Mouse (Mus musculus): ENCODE measurements around the gene Olfr1454.

The Olfr1454 gene

DNA sequence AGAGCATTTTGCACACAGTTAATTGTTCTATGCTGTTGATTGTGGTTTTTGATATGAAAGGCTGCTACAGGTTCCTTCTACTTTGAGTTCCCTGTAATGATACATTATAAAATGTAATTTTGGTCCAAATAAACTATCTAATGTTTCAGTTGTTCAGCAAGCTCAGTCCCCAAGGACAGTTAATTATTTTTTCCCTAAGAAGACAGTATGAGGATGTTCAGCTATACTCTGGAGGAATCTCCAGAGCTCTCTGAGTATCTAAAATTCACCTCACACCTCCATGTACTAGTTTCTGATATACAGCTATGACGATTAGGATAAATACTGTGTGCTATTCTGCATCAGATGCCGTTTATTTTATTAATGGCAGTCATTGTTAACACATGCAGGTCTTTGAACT, at the start of gene Olfr1454:
Gene Olfr1454 (plus strand): TSS at position 301 of the 400 bp plus-strand sequence.
- DNase-seq (ENCODE audit: low spot score in 2 of 2) = no peak

DNA sequence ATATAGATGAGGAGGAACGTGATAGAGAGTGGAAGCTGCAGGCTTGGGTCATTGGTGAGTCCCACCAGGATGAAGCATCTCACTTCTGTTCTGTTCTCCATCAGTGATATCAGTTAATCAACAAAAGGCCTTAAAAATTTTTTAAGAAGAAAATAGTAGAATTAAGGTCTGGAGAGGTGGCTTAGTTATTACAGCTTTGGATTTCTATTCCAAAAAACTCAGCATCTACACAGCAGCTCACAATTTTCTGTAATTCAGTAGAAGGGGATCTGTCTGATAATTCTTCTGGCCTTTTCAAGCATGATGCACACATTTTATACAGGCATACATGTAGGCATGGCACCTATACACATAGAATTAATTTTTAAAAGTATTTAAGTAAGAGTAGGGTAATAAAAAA, 32.2 kb upstream of the Olfr1454 start, which contains the start of gene Olfr1453:
Gene Olfr1453 (minus strand): TSS at position 101 of the 400 bp plus-strand sequence.
- DNase-seq (ENCODE audit: low spot score in 2 of 2) = no peak

DNA sequence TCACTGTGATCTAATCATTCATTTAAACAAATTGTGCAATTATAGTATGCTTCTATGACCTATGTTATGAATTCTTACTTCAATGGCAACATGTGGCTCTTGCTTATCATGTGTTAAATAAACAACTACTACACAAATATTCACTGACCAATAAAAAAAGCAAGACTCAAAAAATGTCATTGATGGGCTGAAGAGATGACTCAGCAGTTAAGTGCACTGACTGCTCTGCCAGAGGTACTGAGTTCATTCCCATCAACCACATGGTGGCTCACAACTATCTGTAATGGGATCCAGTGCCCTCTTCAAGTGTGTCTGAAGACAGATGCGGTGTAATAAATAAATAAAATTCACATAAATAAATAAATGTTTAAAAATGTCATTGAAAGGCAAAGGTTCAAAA, 33.5 kb downstream of the Olfr1454 start:
- DNase-seq (ENCODE audit: low spot score in 2 of 2) = no peak

GRCm38 (mm10) chr19:13097791-13098190, 37.4 kb downstream of the Olfr1454 start, which contains the start of gene Olfr1457:
Gene Olfr1457, minus strand, starts transcription at chr19:13097891.
- no peak for DNase-seq (ENCODE audit: low spot score in 2 of 2)

DNA sequence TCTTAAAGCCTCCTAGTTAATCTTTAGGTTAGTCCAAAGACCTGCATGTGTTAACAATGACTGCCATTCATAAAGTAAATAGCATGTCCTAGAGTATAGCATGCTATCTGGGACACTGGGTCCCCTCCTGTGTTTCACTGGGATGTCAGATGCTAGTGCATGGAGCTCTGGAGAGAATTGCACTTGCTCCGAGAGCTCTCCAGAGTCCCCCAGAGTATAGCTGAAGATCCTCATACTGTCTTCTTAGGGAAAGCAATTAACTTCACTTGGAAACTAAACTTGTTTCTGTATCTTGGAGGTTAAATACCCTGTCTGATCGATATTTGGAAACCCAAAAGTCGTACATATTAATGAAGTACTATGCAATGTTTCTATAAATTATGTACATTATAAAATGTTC, 46.3 kb downstream of the Olfr1454 start, which contains the start of gene Olfr1458:
Gene Olfr1458 (minus strand): TSS at position 101 of the 400 bp plus-strand sequence.
- no peak for DNase-seq (ENCODE audit: low spot score in 2 of 2)
